Mouse (Mus musculus): ENCODE results near the gene Nat8f4.
"Not testable (repeated sequence)": the region's sequence is repeated elsewhere in the genome, so short reads cannot be mapped to it uniquely, and the experiment has no call there.

Gene Nat8f4

GRCm38 (mm10) chr6:85902303-85902702, 2.4 kb downstream of the Nat8f4 start:
- DNase-seq (ENCODE audit: extremely low spot score, low read depth, low spot score) = no peak

- DNase-seq (ENCODE audit: extremely low spot score, low read depth, low spot score) = not testable (repeated sequence)
Observed at GRCm38 (mm10) chr6:85898596-85899475, 5.8 kb downstream of the Nat8f4 start.

DNA sequence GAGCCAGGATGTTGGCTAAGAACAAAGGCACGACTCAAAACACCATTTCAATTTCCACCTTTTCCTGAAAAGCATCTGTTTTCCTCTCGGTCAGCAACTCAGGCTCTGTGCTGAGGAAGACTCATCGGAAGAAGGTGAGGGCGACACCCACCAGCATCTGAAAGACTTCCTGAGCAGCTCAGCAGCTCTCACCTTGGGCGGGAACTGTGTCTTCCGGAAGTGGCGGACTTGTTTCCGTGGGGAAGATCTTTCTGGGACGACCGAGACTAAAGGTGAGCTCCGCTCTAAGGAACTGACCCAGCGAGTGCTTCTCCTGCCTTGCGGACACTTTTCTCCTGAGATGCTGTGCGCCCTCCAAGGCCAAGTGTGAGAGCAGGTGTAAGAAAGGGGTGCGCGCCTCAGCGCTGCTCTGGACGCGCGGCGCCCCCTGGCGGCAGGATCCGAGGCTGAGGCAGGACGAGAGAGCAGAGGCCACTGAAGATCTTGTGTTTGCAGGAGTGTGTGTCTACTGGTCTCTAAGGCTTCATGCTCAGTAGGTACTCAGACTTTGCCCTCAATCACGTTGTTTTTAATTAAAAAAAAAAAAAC, 9.5 kb downstream of the Nat8f4 start:
- DNase-seq (ENCODE audit: extremely low spot score, low read depth, low spot score) = not testable (repeated sequence)

GRCm38 (mm10) chr6:85888961-85889360, 15.7 kb downstream of the Nat8f4 start:
- DNase-seq (ENCODE audit: extremely low spot score, low read depth, low spot score) = no peak

DNA sequence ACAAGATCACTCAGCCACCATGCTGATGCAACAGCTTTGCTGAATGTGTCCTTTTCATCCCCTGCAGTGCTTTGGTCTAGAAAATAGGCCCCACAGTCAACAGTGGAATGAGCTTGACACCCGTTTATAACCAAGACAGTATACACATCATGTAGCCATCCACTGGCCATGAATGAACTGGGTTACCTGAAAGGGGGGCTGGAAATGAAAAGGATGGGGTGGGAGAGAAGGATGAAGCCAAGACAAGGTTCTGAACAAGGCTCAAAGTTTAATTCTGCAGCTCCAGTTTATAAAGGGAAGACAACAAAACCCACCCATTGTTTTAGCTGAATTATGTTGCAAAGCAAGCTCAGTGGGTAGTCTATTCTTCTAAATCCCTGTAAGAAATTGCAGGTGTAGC, 20.4 kb downstream of the Nat8f4 start:
- DNase-seq (ENCODE audit: extremely low spot score, low read depth, low spot score) = no peak

DNA sequence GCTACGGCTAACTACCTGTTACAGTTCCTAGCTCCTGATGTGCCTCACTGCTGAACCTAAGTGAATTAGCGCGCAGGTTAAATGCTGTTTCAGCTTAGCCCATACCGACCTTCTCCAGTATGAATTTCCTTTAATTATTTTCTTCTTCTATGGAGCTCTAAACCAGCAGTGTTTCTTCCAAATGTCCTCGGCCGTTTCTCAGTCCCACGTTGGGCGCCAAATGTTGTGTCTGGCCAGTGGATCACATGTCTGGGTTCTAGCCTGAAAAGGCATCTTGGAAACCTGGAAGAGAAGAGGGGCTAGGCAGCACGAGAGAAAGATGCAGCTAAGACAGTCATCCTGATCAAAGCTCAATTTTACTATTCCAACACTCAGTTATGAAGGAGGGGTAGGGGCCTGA, 21.4 kb downstream of the Nat8f4 start:
- DNase-seq (ENCODE audit: extremely low spot score, low read depth, low spot score) = not testable (repeated sequence)

DNA sequence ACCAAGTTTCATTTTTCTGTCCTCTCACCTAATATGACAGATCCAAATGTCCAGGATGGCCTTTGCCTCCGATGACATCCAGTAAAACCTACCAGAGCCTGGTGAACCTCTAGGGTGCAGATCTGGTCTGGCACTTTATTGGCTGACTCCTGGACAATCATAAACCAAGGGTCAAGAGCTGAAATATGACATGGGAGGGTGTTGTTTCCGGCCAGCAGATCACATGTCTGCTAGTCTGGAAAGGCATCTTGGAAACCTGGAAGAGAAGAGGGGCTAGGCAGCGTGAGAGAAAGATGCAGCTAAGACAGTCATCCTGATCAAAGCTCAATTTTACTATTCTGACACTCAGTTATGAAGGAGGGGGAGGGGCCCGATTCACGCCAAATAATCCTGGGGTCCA, 35.7 kb downstream of the Nat8f4 start, which contains the start of gene Nat8f2:
Gene Nat8f2 (minus strand): TSS at position 153 of the 400 bp plus-strand sequence.
- DNase-seq (ENCODE audit: extremely low spot score, low read depth, low spot score) = not testable (repeated sequence)

GRCm38 (mm10) chr6:85867726-85868690, 36.7 kb downstream of the Nat8f4 start:
- DNase-seq (ENCODE audit: extremely low spot score, low read depth, low spot score) = no peak

DNA sequence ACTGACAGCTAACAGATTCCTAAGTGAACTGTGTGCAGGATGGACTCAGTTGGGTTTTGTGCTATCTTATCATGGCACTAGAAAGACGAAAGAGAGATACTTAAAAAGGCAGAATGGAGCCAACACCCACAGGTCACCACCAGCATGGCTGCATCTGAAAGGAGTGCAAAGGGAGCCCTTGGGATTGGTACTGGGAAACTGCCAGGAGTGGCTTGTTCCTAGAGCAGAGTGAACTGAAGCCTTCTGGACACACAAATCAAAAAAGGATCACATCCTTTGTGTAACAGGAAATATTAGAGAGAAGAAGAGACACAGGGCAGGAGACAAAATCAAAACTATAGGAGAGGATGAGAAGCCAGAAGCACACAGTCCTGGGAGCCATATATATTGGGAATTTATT, 37.7 kb downstream of the Nat8f4 start:
- DNase-seq (ENCODE audit: extremely low spot score, low read depth, low spot score) = not testable (repeated sequence)

DNA sequence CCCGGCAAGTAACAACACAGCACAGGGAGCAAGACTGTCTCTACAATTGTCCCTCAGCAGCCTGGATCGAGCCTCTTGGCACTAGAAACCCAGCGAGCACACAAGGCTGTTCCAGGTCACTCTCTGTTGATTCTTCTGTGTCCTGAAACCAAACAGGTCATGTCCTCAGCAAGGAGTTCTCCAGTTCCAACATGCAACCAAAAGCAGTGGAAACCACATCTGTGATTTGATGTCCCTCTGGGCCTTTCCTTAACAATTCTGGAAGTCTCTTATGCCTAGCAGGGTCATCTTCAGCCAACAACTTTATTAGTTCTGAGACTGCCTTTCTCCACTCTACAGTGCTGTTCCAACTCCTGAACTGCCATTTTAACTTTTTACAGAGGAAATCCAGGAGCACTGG, 38.5 kb downstream of the Nat8f4 start:
- not testable (repeated sequence) for DNase-seq (ENCODE audit: extremely low spot score, low read depth, low spot score)

GRCm38 (mm10) chr6:85864900-85865639, 39.6 kb downstream of the Nat8f4 start:
- not testable (repeated sequence) for DNase-seq (ENCODE audit: extremely low spot score, low read depth, low spot score)

- no peak for DNase-seq (ENCODE audit: extremely low spot score, low read depth, low spot score)
Observed at GRCm38 (mm10) chr6:85863840-85864239, 40.8 kb downstream of the Nat8f4 start.

GRCm38 (mm10) chr6:85863136-85863535, 41.5 kb downstream of the Nat8f4 start:
- no peak for DNase-seq (ENCODE audit: extremely low spot score, low read depth, low spot score)

DNA sequence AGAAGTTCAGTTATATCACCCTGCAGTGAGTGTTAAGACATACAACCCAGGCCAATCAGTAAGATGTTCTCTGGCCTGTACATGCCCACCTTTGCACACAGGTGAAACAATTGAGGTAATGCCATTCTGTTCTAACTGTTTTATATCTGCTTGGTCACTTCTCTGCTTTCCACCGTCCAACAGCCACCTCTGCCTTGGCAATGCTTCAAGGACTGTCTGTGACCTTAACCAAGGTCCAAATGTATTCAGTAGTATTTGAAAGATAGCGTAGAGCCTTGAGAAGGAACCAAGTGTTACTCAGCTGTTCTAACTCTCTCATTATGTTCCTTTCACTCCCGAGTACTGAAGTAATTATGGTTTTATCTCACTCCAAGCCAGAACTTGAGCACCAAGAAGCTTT, 42.1 kb downstream of the Nat8f4 start:
- no peak for DNase-seq (ENCODE audit: extremely low spot score, low read depth, low spot score)

GRCm38 (mm10) chr6:85861247-85861646, 43.4 kb downstream of the Nat8f4 start:
- no peak for DNase-seq (ENCODE audit: extremely low spot score, low read depth, low spot score)

GRCm38 (mm10) chr6:85856194-85856678, 48.4 kb downstream of the Nat8f4 start:
- DNase-seq (ENCODE audit: extremely low spot score, low read depth, low spot score) = no peak

DNA sequence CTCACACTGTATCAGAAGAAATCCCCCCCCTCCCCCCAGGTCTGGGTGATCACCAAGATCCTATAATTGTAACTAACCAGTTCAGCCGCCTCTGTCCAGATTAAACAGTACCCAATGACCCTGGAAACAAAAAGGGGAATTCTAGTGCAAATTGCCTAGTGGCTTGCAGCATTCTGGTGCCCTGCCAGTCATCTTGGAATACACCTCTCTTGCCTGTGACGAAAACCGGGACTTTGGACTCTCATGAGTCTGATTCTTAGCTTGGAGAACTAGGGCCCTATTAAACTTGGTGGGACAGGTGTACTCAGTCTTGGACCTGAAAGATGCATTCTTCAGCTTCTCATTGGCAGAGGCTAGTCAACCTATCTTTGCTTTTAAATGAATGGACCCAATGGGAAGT, 51.2 kb downstream of the Nat8f4 start:
- no peak for DNase-seq (ENCODE audit: extremely low spot score, low read depth, low spot score)

DNA sequence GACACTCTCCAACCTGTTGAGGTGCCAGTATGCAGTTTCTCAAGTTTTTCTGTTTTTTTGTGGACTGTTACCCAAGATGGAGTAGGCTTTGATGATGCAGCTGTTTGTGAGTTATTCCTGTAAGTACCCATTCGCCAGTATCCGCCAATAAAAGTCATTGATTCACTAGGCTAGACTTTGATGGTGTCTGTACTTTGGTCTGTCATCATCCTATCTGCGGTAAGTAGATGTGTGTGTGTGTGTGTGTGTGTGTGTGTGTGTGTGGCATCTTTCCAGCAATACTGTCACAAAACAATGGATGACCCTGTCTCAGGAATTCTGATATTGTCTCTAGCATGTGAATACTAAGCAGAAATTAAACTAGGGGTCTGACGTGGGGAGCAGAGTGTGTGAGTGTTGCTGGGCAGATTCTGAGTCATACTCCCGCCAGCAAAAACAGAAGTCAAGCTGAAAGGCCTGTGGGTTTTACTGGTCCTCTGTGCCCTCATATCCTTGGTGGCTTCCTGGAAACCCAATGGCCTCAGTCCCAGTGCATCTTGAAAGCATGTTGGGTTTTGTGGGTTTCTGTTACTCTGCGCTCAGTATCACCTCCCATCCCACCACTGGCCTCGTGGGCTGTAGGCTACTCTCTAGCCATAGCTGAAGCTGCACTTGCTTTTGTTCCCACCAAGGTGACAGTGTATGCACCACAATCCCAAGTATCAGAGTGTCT, 53.5 kb downstream of the Nat8f4 start:
- DNase-seq (ENCODE audit: extremely low spot score, low read depth, low spot score) = no peak

- no peak for DNase-seq (ENCODE audit: extremely low spot score, low read depth, low spot score)
Observed at GRCm38 (mm10) chr6:85849240-85849639, 55.4 kb downstream of the Nat8f4 start.
